Mouse (Mus musculus) c-Kit-negative CD71-positive TER-119-positive erythroid progenitor cells, embryonic 14.5 days (primary cell): ENCODE results near the gene Hbs1l.

Experiments used
- DNase-seq: peaks from one replicate; pipeline ENCODE4 v3.0.0-alpha.2; 2013; ENCODE audit warnings: low read depth, low spot score

The Hbs1l gene

DNA sequence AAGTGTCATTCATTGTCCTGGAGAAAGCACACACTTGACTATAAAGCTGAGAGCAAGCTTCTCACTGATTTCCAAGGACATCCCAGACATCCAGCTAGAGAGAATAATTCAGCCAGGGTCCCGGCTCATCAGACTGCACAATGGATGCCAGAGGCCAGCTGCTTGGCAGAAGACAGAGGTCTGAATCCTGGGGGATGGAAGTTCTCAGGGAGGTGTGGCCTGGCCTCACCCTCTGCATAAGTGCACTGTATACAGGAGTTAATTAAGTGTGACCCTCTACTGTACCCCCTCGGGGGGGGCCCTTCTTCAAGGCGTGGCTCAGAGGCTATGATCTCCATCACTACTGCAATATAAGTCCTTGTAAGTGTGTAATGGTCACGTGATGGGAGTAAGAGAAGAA lies 105.5 kb downstream of the Hbs1l start:
- no peak for DNase-seq

DNA sequence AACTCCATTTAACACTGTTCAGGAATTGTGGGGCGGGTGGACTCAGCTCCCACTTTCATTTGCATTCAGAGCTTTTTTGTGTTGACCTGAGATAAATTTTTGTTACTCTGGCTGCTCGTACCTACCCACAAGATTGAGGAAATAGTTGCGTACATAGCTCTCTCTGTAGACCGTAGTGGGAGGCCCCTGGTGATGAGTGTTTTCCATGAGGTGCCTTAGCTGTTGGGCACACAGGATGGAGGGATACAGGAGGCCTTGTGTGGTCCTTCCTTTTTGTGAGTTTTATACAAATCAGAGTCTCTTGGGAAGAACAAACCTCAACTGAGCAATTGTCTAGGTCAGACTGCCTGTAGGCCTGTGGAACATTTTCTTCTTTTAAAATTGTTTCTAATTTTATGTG lies 109.0 kb downstream of the Hbs1l start:
- no peak for DNase-seq

DNA sequence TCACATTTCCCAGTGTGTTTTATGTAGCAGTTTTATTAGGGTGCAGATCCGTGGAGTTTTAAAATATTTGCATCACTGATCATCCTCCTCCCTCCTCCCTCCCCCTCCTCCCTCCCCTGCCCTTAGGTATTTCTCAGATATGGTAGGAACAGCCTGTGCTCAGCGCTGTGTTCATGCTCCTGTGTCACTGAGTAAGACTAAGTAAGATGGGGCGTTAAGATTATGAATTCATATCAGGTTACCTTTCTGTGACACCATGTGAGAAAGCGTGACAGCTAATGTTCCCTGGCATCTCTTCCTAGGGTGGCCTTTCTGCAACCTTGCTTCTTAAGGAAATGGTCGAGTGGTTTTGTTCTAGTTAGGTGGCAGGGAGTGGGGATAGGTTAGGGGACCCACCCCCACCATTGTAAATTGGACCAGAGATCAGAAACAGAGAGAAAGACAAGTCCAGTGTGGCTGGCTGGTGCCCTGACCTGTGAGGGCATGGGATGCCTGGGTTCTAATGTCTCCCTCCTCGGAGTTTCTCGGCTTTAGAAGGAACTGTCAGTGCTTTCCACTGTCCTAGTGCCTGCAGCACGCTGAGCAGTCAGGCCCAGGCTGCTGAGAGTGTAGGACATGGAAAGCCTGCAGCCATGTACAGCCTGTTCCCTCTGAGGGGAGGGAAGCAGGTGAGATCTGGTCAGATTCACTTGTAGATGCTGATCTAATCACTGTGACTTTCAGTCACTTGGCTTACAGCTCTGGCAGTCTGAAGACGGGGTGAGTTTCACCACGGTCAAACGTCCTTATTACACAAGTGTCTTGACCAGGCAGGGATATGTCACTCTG lies 110.1 kb downstream of the Hbs1l start:
- DNase-seq: no peak

DNA sequence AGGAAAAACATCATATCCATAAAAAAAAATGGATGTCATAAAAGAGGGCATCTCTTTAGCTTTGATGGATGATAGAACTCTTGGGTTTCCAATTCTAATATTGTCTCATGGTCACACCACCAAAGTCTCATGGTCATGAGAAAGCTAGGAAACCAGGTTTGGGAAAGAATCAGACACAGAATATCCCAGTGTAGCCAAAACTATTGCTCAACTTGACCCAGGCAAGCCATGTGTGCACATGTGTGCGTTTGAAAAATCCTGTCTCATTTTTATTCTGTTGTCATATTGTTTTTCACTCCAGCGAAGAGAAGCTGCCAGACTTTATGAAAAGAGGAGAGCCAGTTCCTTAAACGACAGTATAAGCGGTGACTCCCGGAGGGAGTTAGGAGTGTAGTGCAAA lies 114.9 kb downstream of the Hbs1l start:
- no peak for DNase-seq

DNA sequence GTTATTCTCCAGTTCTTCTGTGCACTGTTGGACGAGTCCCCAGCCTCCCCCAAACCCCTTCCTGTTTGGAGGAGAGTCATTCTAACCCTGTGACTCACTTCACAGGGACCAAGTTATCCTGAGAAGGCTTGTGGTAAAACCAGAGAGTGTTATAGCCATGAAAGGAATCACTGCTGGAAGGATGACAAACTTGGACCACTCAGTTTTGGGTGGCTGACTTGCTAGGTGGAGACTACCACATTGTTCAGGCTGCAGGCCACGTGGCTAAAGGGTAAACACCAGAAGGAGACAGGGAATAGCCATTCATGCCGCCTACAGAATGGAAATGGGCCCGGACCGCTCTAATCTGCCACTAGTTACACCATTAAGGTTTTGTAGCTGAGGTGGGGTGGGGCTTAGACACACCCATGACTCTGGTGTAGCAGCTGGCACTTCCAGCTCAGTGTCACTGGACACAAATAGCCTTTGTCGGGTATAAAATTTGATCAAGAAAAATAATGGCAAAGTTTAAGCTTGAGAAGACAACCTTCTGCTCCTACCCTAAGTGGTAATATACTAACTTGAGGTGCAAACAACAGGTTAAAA lies 115.9 kb downstream of the Hbs1l start:
- no peak for DNase-seq

DNA sequence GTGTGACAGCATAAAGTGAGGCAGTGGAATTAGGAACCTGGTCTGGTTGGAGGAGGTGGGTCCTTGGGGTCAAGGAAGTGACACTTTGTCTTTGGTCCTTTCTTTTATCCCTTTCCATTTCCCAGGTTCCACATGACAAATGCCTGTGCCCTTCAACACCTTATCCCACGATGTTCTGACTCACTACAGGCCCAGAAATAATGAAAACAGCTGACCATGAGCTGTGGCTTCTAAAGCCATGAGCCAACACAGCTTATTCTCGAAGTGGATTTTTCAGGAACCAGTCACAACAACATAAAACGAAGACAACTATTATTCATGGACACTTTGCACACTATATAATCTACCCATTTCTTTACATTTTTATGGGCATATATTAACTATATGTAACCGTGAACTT lies 119.3 kb downstream of the Hbs1l start:
- no peak for DNase-seq

DNA sequence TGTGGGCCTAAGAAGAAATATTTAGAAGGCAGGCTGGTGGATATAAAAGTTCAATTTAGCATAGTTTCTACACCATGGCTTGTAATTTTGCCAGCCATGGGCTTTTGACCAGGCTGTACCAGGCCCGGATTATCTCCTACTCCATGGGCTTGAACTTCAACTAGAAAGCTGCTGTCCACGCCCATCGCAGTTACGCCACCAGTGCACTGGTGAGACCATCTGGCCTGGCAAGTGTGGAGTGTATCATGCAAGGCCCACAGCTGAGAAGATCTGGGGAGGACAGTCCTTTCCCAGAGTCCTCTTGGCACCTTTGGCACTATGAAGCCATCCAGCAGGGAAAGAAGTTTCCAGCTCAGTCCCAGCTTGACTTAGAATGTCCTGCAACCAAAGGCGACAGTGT lies 120.4 kb downstream of the Hbs1l start:
- no peak for DNase-seq
